Mouse (Mus musculus): ENCODE measurements around the gene Stx1a.
"Not testable (repeated sequence)": the region's sequence is repeated elsewhere in the genome, so short reads cannot be mapped to it uniquely, and the experiment has no call there.

Gene Stx1a

DNA sequence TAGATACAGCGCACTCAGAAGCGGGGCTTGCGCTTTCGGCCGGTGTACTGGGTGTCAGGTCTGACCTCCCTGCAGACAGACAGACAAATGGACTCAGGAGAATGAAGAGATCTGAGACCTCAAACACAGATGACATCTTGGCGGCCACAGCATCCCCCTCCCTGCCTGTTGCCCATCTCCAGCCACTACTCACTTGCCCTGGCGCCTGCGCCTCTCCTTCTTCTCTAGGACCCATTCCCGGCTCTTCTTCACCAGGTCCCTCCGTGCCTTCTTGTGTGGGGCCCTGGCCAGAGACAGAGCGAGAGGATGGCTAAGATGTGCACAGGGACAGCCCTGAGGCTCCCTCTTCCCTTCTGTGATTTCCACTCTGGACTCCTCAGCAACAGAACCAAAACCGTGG is 30.1 kb downstream of the Stx1a start:
- no peak for TF ChIP-seq GATA4 (IDR thresholded peaks at IDR 0.05; ENCODE audit: insufficient replicate concordance, low read length)

DNA sequence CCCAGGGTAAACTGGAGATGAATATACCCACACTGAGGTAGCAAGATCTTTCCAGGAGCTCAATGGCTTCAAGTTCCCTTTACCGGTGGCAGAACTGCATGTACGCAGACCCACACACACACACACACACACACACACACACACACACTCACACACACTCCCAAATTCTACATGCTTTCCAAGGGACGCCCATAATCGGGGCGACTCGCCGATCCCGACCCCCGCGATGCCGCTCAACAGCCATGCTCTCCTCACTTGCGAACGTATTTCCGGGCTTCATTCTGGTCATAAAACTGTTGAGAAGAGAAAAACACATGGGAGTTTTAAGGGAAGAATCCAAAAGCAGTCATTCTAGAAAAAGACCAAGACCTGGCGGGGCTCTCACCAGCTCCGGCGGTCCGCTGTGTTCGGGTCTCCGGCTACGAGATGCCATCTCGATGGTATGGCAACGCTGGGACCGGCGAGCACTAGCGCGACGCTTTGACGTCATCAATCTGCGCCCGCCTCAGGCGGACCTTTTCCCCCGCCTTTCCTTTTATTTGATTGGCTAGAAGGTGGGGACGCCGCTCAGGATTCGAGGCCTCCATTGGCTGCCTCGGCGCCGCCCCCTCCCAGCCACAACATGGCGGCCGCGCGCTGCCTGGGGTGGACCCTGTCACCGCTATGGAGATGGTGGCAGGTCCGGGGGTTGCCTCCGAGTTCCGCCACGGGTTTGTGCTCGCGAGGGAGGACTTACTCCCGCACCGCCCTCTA is 40.5 kb downstream of the Stx1a start, which contains the start of gene Dnajc30:
Gene Dnajc30, plus strand, starts transcription at position 574 of the 753 bp plus-strand sequence.
- no peak for TF ChIP-seq GATA4 (IDR thresholded peaks at IDR 0.05; ENCODE audit: insufficient replicate concordance, low read length)

DNA sequence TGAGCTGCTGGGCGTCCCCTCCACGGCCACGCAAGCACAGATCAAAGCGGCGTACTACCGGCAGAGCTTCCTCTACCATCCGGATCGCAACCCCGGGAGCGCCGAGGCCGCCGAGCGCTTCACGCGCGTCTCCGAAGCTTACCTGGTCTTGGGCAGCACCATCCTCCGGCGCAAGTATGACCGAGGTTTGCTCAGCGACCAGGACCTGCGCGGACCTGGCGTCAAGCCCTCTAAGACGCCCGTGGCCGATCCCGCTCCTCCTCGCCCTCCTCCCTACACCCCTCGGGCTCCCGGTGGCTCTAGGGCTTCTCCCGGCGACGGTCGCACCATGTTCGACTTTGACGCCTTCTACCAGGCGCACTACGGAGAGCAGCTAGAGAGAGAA is 41.1 kb downstream of the Stx1a start:
- no peak for TF ChIP-seq GATA4 (IDR thresholded peaks at IDR 0.05; ENCODE audit: insufficient replicate concordance, low read length)

DNA sequence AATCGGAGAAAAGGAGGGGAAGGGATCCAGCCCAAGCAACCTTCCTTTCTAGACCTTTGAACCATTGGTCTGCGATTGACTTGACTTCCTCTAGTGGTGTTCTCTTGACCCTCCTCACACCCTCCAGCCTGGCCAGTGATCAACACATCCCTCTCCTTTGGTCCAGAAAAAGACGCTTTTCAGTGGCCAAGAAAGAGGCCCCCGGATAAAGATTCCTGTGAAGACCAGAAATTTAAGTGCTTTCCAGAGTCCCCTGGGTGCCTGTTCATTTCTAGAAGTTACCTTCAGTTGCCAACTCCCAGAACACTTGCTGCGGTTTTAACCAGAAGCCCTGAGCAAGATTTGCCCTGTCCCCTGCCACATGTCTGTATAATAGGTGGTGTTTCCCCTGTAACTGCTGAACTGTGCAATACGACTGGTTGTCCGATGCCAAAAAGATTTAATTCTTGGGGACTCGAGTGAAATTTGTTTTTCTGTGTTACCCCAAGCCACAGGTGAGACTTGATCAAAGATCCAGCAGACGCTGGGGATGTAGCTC is 41.7 kb downstream of the Stx1a start, which contains the start of gene Bud23:
Gene Bud23, minus strand, starts transcription at position 51 of the 538 bp plus-strand sequence.
- TF ChIP-seq GATA4 (IDR thresholded peaks at IDR 0.05; ENCODE audit: insufficient replicate concordance, low read length), result not testable (repeated sequence)

DNA sequence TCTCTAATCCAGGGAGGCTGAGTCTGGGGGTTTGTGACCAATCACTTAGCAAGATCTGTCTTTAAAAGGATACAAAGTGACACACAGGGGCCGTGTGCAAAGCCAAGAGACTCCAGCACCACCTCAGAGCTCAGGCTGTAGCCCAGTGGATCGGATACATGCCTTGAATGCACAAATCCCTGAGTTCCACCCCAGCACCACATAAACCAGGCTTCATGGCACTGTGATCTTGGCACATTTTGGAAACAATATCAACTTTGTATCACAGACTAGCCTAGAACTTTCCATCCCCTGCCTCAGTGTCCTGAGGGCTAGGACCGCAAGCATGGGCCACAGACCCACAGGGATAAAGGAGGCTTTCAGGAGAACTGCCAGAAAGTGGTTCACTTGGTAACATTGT is 42.7 kb downstream of the Stx1a start:
- no peak for TF ChIP-seq GATA4 (IDR thresholded peaks at IDR 0.05; ENCODE audit: insufficient replicate concordance, low read length)

DNA sequence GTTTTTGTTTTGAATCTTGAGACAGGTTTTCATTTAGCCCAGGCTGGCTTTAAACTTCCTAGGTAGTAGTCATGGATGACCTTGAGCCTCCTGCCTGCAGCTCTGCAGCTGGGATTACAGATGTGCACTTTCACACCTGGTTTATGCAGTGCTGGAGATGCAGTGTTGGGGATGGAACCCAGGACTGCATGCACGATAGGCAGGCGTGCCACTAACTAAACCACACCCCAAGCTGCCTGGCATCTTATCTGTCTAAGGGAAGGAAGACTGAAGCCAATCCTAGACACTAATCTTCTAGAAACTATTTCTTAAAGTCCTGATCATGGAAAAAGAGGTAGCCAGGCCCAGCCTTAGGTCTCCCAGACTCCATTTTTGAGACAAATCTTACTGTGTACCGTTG is 47.2 kb downstream of the Stx1a start:
- no peak for TF ChIP-seq GATA4 (IDR thresholded peaks at IDR 0.05; ENCODE audit: insufficient replicate concordance, low read length)

DNA sequence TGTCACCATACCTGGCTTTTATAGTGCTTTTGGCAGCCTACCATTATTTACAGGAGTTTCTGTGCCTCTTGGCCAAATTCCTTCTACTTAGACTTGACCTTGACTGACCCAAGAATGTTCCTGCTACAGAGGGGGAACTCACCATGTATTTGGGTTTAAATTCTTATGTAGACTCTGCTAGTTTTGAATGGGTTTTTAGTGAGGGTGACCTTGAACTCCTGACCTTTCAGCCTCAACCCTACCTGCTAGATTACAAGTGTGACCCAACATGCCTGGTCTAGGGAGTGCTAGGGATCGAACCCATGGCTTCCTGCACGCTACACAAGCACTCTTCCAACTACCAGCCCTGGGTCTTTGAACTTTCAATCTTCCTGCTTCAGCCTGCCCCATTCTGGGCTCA is 48.8 kb downstream of the Stx1a start:
- TF ChIP-seq GATA4 (IDR thresholded peaks at IDR 0.05; ENCODE audit: insufficient replicate concordance, low read length), result no peak

DNA sequence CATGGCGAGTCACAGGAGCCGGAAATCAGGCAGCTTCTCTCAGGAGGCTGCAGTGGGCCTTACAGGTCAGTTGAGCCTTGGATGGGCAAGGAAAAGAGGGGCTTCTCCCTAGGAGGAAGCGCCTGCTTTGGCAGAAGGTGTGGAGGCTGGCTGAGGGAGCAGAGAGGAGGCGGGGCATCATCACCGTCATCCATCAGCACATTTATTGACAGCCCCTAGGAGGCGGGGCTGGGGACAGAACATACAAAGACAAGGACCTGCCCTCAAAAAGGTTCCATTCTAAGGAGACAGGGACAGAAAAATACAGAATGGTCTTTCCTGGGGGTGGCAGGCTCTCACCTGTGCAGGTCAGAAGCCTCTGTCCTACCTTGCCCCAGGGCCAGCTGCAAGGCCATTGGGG is 49.4 kb downstream of the Stx1a start:
- TF ChIP-seq GATA4 (IDR thresholded peaks at IDR 0.05; ENCODE audit: insufficient replicate concordance, low read length), result no peak

DNA sequence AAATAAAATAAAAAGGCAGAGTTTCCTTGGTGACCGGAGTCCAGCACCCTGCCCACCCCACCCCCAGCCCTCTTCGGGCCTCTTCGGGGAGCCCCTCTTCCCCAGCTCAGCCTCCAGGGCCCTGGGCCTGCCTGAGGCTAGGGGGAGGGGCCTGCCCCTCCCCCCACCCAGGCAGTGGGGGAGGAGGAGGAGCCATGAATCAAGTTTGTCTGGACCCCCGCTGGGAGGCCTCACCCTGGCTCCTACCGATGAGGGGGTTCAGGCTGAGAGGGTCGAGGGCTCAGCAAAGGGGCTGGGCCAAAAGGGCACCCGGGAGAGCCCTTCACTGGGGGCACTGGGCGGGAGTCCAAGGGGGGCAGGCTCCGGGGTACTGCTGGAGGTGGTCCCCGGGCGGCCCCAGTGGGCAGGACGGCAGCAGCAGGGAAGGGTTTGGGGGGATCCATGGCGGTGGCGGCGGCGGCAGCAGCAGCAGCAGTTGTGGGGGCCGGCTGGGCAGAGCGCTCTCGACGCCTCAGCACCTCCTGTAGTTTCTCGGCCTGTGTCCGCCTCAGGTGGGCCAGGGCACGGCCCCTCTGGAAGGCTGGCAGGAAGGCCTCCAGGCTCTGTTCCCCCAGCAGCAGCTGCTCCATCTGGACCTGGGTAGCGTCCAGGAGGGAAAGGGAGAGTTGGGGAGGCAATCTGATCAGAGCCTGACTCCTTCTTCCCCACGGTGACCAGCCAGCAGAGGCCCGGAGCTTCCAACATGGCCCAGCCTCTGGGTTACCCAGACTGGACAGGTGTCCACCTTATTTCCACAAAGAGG is 50.3 kb downstream of the Stx1a start:
- no peak for TF ChIP-seq GATA4 (IDR thresholded peaks at IDR 0.05; ENCODE audit: insufficient replicate concordance, low read length)

DNA sequence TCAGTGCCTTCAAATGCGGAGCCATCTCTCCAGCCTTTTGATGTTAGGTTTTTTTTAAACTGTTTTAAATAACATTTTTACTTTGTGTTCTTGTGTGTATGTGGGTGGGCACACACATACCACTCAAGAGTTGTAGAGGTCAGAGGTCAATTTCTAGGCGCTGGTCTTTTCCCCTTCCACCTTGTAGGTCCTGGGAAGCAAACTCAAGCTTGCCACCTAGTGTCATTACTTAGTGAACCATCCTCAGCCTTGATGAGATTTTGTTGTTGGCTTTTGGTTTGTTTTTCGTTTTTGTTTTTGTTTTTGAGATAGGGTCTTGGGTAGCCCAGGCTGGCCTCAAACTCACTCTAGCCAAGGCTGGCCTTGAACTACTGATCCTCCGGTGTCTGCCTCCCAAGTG is 52.4 kb downstream of the Stx1a start:
- TF ChIP-seq GATA4 (IDR thresholded peaks at IDR 0.05; ENCODE audit: insufficient replicate concordance, low read length), result no peak

DNA sequence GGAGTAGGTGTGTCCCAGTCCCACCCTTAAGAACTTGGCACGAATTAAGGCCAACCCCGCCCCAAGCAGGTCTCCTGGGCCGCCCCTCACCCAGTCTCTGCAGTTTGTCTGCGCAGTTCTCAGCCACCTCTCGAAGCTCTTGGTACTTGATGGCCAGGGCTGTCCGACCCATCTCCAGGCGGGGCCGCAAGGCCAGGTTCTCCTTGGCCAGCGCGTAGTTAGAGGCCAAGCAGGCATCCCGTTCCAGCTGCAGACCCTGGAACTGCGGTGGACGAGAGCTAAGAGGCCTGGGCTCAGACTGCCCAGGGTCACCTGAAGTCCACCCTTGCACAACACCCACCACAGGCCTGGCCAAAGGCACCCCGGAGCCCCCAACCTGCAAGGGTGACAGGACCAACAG is 53.1 kb downstream of the Stx1a start:
- no peak for TF ChIP-seq GATA4 (IDR thresholded peaks at IDR 0.05; ENCODE audit: insufficient replicate concordance, low read length)

DNA sequence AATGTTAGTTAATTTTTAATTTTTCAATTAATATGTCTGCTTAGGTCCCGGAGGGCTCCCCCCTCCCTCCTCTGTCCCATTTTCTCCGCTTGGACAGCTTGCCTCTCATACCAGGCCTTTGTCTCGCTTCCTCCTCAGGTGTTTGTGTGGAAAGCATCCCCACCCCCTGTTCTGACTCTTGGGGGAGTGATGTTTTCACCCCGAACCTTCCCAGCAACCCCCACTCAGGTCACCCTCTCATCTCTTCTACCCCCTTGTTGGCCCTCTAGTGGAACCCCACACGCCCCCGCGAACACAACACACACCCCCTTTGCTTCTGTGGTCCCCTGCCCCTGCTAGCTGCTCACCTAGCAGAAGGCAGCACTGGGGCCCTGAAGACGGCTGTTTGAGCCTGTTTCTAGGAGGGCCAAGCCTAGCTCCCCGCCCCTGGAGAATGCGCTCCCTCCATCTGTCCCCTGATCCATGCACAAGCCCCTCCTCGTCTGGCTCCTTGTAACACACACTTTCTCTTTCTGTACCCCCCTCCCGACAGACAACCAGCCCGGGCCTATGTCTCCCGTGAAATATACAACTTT is 53.7 kb downstream of the Stx1a start:
- TF ChIP-seq GATA4 (IDR thresholded peaks at IDR 0.05; ENCODE audit: insufficient replicate concordance, low read length), result no peak

DNA sequence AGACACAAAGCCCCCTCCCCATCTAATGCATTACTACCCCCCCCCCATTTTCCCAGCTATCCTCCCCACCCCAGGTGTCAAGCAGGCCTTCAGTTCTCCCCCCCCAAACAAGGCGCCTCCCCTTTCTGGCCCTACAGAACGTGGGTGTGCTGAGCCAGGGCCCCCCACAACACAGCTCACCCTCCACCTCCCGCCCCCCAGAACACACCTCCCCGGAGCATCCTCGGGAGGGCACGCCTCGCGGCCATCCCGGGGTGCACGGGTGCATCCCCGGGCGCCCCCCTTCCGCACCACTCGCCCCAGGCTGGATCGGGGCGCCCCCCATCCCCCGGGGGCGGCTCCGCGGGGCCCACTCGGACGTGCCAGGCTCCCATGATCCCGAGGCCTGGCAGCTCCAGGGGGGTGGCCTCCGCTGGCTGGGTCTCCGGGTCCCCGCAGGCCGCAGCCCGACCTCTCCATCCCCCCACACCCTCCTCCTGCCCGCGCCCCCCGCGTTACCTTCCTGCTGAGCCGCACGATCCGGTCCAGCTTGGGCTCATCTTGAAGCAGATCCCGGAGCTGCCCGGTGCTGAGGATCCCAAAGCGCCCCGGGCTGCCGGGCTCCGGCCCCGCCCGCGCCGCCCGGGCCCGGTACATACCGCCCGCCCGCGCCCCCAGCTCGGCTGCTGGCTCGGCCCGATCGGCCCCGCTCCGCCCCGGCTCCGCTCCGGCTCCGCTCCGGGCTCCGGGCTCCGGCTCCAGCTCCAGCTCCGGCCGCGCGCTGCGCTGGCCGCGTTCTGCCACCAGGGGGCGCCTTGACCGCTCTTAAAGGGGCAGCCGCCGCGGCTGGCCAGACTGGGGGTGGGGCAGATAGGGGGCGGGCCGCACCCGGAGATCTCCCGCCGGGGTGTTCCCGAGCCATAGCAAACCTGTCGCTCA is 54.5 kb downstream of the Stx1a start, which contains the start of gene Vps37d:
Gene Vps37d, minus strand, starts transcription at position 703 of the 918 bp plus-strand sequence.
- no peak for TF ChIP-seq GATA4 (IDR thresholded peaks at IDR 0.05; ENCODE audit: insufficient replicate concordance, low read length)

DNA sequence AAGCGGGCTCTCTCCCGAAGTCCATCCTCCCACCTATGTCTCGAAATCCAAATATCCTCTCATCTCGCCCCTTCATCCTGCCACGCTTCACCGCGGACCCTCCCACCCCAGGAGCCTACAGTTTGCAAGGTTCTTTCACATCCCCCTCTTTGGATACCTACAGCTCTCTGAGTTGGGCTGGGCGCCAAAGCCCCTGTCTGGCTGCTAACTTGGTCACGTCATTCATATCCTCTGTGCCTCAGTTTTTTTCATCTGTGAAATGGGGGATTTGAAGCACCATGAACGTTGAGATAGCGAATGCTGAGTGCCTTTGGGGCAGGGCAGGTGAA is 55.2 kb downstream of the Stx1a start:
- TF ChIP-seq GATA4 (IDR thresholded peaks at IDR 0.05; ENCODE audit: insufficient replicate concordance, low read length), result no peak

DNA sequence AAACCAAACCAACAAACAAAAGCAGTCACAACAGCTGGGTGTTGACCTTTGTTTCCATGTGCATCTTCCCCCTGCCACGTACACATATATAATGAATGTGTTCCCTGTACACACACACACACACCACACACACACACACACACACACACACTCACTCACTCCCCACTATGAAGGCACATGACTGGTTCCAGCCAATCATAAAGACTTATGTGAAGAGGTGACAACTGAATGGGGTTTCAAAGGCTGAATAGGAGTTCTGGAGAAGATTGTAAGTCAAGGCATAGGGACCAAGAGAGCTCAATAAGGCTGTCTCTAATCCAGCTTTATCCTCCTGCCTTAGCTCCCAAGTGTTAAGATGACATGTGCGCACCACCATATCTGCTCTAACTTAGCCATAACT is 56.3 kb downstream of the Stx1a start:
- no peak for TF ChIP-seq GATA4 (IDR thresholded peaks at IDR 0.05; ENCODE audit: insufficient replicate concordance, low read length)
